Mouse (Mus musculus) hindbrain, embryonic 12.5 days (tissue): Measurements from ENCODE around the gene Gm20388. TPM values are rescaled to one million over a fixed set of nuclear protein-coding genes. Genes with fewer than 3 reads are reported as not detected.

Source experiments
- ATAC-seq: fragments of 200-750 bp; cut with Nextera tagmentation; 2 replicates; pipeline ENCODE4 v1.8.0; 2017; ENCODE audit warnings: moderate TSS enrichment; ENCODE audit not compliant: low FRiP score
- H3K27ac ChIP-seq: fragments of 300-500 bp; sonication (generic); 2 replicates; pipeline ENCODE4 v1.5.1; 2016; ENCODE audit warnings: mild to moderate bottlenecking
- H3K27me3 ChIP-seq: fragments of 300-500 bp; sonication (generic); 2 replicates; pipeline ENCODE4 v1.6.1; 2016; ENCODE audit warnings: mild to moderate bottlenecking
- H3K36me3 ChIP-seq: fragments of 300-500 bp; sonication (generic); 2 replicates; pipeline ENCODE4 v1.6.1; 2016; ENCODE audit warnings: mild to moderate bottlenecking
- H3K4me1 ChIP-seq: fragments of 300-500 bp; sonication (generic); 2 replicates; pipeline ENCODE4 v1.6.1; 2016
- H3K4me2 ChIP-seq: fragments of 300-500 bp; sonication (generic); replicated peaks from 2 replicates; pipeline ENCODE4 v1.6.1; 2016; ENCODE audit warnings: mild to moderate bottlenecking
- H3K4me3 ChIP-seq: fragments of 300-500 bp; sonication (generic); 2 replicates; pipeline ENCODE4 v1.5.1; 2016; ENCODE audit warnings: mild to moderate bottlenecking
- H3K9ac ChIP-seq: fragments of 300-500 bp; sonication (generic); 2 replicates; pipeline ENCODE4 v1.6.1; 2016; ENCODE audit warnings: mild to moderate bottlenecking, moderate library complexity
- H3K9me3 ChIP-seq: fragments of 300-500 bp; sonication (generic); replicated peaks from 2 replicates; pipeline ENCODE4 v1.6.1; 2016; ENCODE audit warnings: mild to moderate bottlenecking
- WGBS: fragments of 180-500 bp; shearing (Covaris S2); methylation state at CpG from one replicate; pipeline ENCODE4 v1.1.7; 2016; 5-methylcytosine and 5-hydroxymethylcytosine counted together
- polyA plus RNA-seq: library from polyadenylated mRNA; unstranded; fragments of >200 nt; fragmentation: Nextera tagmentation; extraction: Ambion mirVana; gene quantifications from 2 replicates; pipeline ENCODE4 v1.2.1, GENCODE M21; 2016

Gm20388 gene
- polyA plus RNA-seq, 1 experiment from 2014 or later = not detected

GRCm38 (mm10) chr8:121829777-121830362 is 1919.2 kb downstream of the Gm20388 start:
- Histone ChIP-seq H3K4me2 (peak overlapping the region; percentile 91), H3K4me1 (peaks cover 17% of the 10 kb centered on the region), H3K4me3 (peak overlapping the region; percentile 96), H3K27ac (peak overlapping the region; percentile 52; the same call in 1 of the 2 replicates), H3K9me3 (no peaks in the 10 kb centered on the region), H3K36me3 (no peaks in the 10 kb centered on the region), H3K27me3 (peaks cover 8% of the 10 kb centered on the region; the same call in 1 of the 2 replicates), H3K9ac (peak overlapping the region; percentile 87)
- ATAC-seq = peak; percentile 83; the same call in 1 of the 2 replicates
- 21% methylated on average over 18 of the region's 18 CpGs for WGBS

GRCm38 (mm10) chr8:121832061-121832460 is 1921.4 kb downstream of the Gm20388 start:
- Histone ChIP-seq H3K4me1 (peaks cover 17% of the 10 kb centered on the region), H3K27ac (no peak overlapping the region), H3K4me3 (no peak overlapping the region), H3K27me3 (peaks cover 8% of the 10 kb centered on the region; the same call in 1 of the 2 replicates), H3K4me2 (no peak overlapping the region), H3K9me3 (no peaks in the 10 kb centered on the region), H3K9ac (no peak overlapping the region), H3K36me3 (no peaks in the 10 kb centered on the region)
- ATAC-seq = no peak
- 78% methylated on average over 2 of the region's 2 CpGs for WGBS

- H3K27ac ChIP-seq = no peak overlapping the region
- H3K36me3 ChIP-seq = no peaks in the 10 kb centered on the region
- H3K4me1 ChIP-seq = peaks cover 17% of the 10 kb centered on the region
- peaks cover 8% of the 10 kb centered on the region; the same call in 1 of the 2 replicates for H3K27me3 ChIP-seq
- H3K4me2 ChIP-seq = no peak overlapping the region
- 24% methylated on average over 6 of the region's 6 CpGs for WGBS
- no peak for ATAC-seq
- H3K4me3 ChIP-seq = no peak overlapping the region
- no peak overlapping the region for H3K9ac ChIP-seq
- H3K9me3 ChIP-seq = no peaks in the 10 kb centered on the region
Observed at GRCm38 (mm10) chr8:121832503-121832902, 1921.9 kb downstream of the Gm20388 start.

GRCm38 (mm10) chr8:121841242-121841641 is 1930.6 kb downstream of the Gm20388 start:
- H3K4me3 ChIP-seq = no peak overlapping the region
- H3K9me3 ChIP-seq = no peaks in the 10 kb centered on the region
- H3K4me2 ChIP-seq = no peak overlapping the region
- H3K9ac ChIP-seq = no peak overlapping the region
- no peaks in the 10 kb centered on the region for H3K4me1 ChIP-seq
- peak; percentile 43; the same call in 1 of the 2 replicates for ATAC-seq
- no peaks in the 10 kb centered on the region for H3K27me3 ChIP-seq
- no peak overlapping the region for H3K27ac ChIP-seq
- no peaks in the 10 kb centered on the region for H3K36me3 ChIP-seq
- 47% methylated on average over 8 of the region's 8 CpGs for WGBS

GRCm38 (mm10) chr8:121842064-121842955 is 1931.7 kb downstream of the Gm20388 start:
- no peaks in the 10 kb centered on the region for H3K36me3 ChIP-seq
- H3K27me3 ChIP-seq = no peaks in the 10 kb centered on the region
- H3K9me3 ChIP-seq = no peaks in the 10 kb centered on the region
- no peak overlapping the region for H3K27ac ChIP-seq
- no peak overlapping the region for H3K9ac ChIP-seq
- H3K4me2 ChIP-seq = no peak overlapping the region
- no peak overlapping the region for H3K4me3 ChIP-seq
- WGBS = 88% methylated on average over 8 of the region's 8 CpGs
- ATAC-seq = no peak
- H3K4me1 ChIP-seq = no peaks in the 10 kb centered on the region

- H3K27ac ChIP-seq = no peak overlapping the region
- H3K4me1 ChIP-seq = no peaks in the 10 kb centered on the region
- 84% methylated on average over 3 of the region's 3 CpGs for WGBS
- H3K9me3 ChIP-seq = no peaks in the 10 kb centered on the region
- H3K4me3 ChIP-seq = no peak overlapping the region
- no peak overlapping the region for H3K9ac ChIP-seq
- no peak overlapping the region for H3K4me2 ChIP-seq
- no peak for ATAC-seq
- H3K36me3 ChIP-seq = no peaks in the 10 kb centered on the region
- H3K27me3 ChIP-seq = no peaks in the 10 kb centered on the region
Observed at GRCm38 (mm10) chr8:121843184-121843733, 1932.6 kb downstream of the Gm20388 start.

- Histone ChIP-seq H3K9me3 (no peaks in the 10 kb centered on the region), H3K4me3 (no peak overlapping the region), H3K4me1 (no peaks in the 10 kb centered on the region), H3K27ac (no peak overlapping the region), H3K4me2 (no peak overlapping the region), H3K36me3 (no peaks in the 10 kb centered on the region), H3K9ac (no peak overlapping the region), H3K27me3 (no peaks in the 10 kb centered on the region)
- ATAC-seq = no peak
- 48% methylated on average over 5 of the region's 7 CpGs for WGBS
Observed at GRCm38 (mm10) chr8:121844765-121845164, 1934.1 kb downstream of the Gm20388 start.

- no peak overlapping the region for H3K9ac ChIP-seq
- H3K36me3 ChIP-seq = no peaks in the 10 kb centered on the region
- H3K9me3 ChIP-seq = no peaks in the 10 kb centered on the region
- no peak for ATAC-seq
- H3K27me3 ChIP-seq = peaks cover 3% of the 10 kb centered on the region
- no peak overlapping the region for H3K27ac ChIP-seq
- H3K4me2 ChIP-seq = no peak overlapping the region
- H3K4me3 ChIP-seq = no peak overlapping the region
- H3K4me1 ChIP-seq = peaks cover 14% of the 10 kb centered on the region
Observed at GRCm38 (mm10) chr8:121846815-121847214, 1936.2 kb downstream of the Gm20388 start.

GRCm38 (mm10) chr8:121847261-121847822 is 1936.7 kb downstream of the Gm20388 start:
- H3K4me2 ChIP-seq = no peak overlapping the region
- no peaks in the 10 kb centered on the region for H3K36me3 ChIP-seq
- no peak for ATAC-seq
- H3K9ac ChIP-seq = no peak overlapping the region
- no peaks in the 10 kb centered on the region for H3K9me3 ChIP-seq
- WGBS = 72% methylated on average over 10 of the region's 10 CpGs
- H3K27ac ChIP-seq = no peak overlapping the region
- peaks cover 7% of the 10 kb centered on the region for H3K27me3 ChIP-seq
- no peak overlapping the region for H3K4me3 ChIP-seq
- peaks cover 14% of the 10 kb centered on the region for H3K4me1 ChIP-seq

GRCm38 (mm10) chr8:121847987-121848386 is 1937.3 kb downstream of the Gm20388 start:
- Histone ChIP-seq H3K4me2 (no peak overlapping the region), H3K36me3 (no peaks in the 10 kb centered on the region), H3K9me3 (no peaks in the 10 kb centered on the region), H3K4me1 (peaks cover 14% of the 10 kb centered on the region), H3K27ac (no peak overlapping the region), H3K4me3 (no peak overlapping the region), H3K9ac (no peak overlapping the region), H3K27me3 (peaks cover 7% of the 10 kb centered on the region)
- 83% methylated on average over 6 of the region's 6 CpGs for WGBS
- ATAC-seq = no peak

- 69% methylated on average over 10 of the region's 10 CpGs for WGBS
- no peaks in the 10 kb centered on the region for H3K9me3 ChIP-seq
- H3K9ac ChIP-seq = no peak overlapping the region
- H3K4me1 ChIP-seq = peaks cover 14% of the 10 kb centered on the region
- H3K27me3 ChIP-seq = peaks cover 7% of the 10 kb centered on the region
- H3K36me3 ChIP-seq = no peaks in the 10 kb centered on the region
- H3K4me3 ChIP-seq = no peak overlapping the region
- no peak for ATAC-seq
- no peak overlapping the region for H3K27ac ChIP-seq
- H3K4me2 ChIP-seq = no peak overlapping the region
Observed at GRCm38 (mm10) chr8:121848495-121848894, 1937.9 kb downstream of the Gm20388 start.

- peaks cover 14% of the 10 kb centered on the region for H3K4me1 ChIP-seq
- H3K9me3 ChIP-seq = no peaks in the 10 kb centered on the region
- H3K4me3 ChIP-seq = no peak overlapping the region
- H3K4me2 ChIP-seq = no peak overlapping the region
- H3K36me3 ChIP-seq = no peaks in the 10 kb centered on the region
- ATAC-seq = no peak
- WGBS = 76% methylated on average over 9 of the region's 9 CpGs
- no peak overlapping the region for H3K27ac ChIP-seq
- H3K27me3 ChIP-seq = peaks cover 7% of the 10 kb centered on the region
- H3K9ac ChIP-seq = no peak overlapping the region
Observed at GRCm38 (mm10) chr8:121849303-121849702, 1938.7 kb downstream of the Gm20388 start.
